In the genomic region with DNA sequence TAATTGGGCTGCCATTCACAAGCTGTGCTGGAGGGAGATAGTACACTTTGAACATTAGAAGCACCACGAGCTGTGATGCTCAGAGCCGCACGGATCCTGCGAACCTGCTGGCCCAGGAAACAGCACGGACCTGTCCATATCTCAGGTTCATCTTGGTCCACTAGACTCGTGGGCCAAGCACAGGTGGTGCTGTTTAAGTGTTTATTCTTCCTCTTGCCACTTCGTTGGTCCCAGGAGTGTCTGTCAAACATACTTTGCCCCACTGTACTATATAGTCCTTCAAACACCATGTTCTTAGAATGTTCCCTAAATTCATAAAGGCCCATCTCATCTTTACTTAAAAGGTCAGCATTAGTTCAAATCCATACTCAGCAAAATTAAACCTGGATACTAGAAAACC, we compare ENCODE assay signal across 16 mouse cellular contexts.
"Had no signal": no experiment of that assay in that cellular context is flagged by ENCODE, and none has a peak within 500 bp of the region (broad histone marks: within the 10 kb centered on the region; RNA-seq: fewer than 3 reads in every experiment).

No protein-coding gene starts in this region.

- H3K27ac ChIP-seq: neural tube, embryonic 13.5 days; neural tube, embryonic 15.5 days; stomach, embryonic 15.5 days; stomach, postnatal 0 days had no signal

- H3K4me2 ChIP-seq: neural tube, embryonic 13.5 days; neural tube, embryonic 15.5 days; stomach, embryonic 15.5 days had no signal

- H3K9ac ChIP-seq: neural tube, embryonic 13.5 days; neural tube, embryonic 15.5 days; stomach, embryonic 15.5 days had no signal

- H3K9me3 ChIP-seq: neural tube, embryonic 13.5 days; neural tube, embryonic 15.5 days; stomach, embryonic 15.5 days had no signal

- H3K27me3 ChIP-seq: neural tube, embryonic 13.5 days; neural tube, embryonic 15.5 days; stomach, embryonic 15.5 days had no signal

- H3K4me3 ChIP-seq: neural tube, embryonic 13.5 days; neural tube, embryonic 15.5 days; stomach, embryonic 15.5 days had no signal

- H3K36me3 ChIP-seq: neural tube, embryonic 13.5 days; neural tube, embryonic 15.5 days; stomach, embryonic 15.5 days had no signal

- DNase-seq: retina, postnatal 1 day; right cerebral cortex, adult 18-20 months; right cerebral cortex, postnatal 14 days; right cerebral cortex, postnatal 25 days; right cerebral cortex, postnatal 4 days; spleen, adult 18-20 months; thymus, adult 18-20 months; thymus, adult 2 months; thymus, postnatal 14 days; thymus, postnatal 25 days; thymus, postnatal 36 days; thymus, postnatal 4 days had no signal

- H3K4me1 ChIP-seq: neural tube, embryonic 13.5 days; neural tube, embryonic 15.5 days; stomach, embryonic 15.5 days had no signal
